Mouse (Mus musculus): ENCODE measurements at regions not wholly inside any gene's neighbourhood (a gene's known extent, or its start where the extent isn't known, plus 50 kb on each side); places are given as distances from the start of the nearest gene placed in this dataset.

DNA sequence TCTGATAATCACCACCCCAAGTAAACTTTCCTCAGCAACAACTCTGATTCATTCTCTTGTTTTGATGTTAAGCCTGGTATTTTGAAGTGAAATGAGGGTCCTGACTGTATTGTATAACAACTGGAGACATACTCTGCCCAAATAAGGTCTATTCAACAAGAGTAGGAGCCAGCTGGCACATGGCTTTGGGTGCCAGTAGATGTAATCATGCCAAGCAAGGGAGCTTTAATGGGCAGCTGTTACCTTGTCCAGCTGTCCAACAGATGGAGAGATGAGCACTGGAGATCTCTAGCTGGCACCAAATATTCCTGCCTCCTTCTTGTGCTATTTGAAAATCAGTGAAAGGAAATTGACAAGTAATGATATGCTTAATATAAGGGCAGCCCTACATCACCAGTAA is 1019.4 kb downstream of the Gsdmc2 start:
- TF ChIP-seq ZNF384 (IDR thresholded peaks at IDR 0.05; ENCODE audit: low read depth, low read length) (no peak), MAFK (IDR thresholded peaks at IDR 0.05; ENCODE audit: insufficient read depth, low read depth, low read length) (no peak)

All from ES-E14 (cell line).